Mouse (Mus musculus): ENCODE measurements around the gene Cntn6.

DNA sequence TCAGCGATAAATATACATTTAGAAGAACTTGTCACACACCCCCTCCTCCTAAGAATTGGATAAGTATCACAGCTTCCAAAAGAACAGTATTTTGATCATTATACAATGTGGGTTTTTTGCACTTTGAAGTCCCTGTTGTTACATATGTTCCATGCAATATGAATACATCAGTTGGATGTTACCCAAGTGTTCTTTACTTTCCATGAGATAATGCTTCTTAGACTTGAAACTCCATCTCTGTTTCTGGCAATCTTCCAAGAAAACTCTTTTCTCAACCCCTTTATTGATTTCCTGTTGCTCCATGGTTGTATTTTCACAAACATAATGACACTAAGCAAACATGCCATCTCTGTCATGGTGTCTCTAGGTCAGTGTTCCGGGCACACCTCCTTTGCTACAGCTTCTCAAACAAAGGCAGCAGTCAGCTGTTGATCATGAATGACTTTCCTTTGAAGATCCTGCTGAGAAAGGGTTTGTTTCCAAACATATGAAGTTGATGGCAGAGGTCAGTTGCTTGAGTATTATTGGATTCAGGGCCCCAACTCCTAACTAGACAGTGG is 108.3 kb downstream of the Cntn6 start:
- TF ChIP-seq POLR2A (IDR thresholded peaks at IDR 0.05; ENCODE audit: control insufficient read depth, extremely low read depth, insufficient read depth, low read length, poor library complexity) (no peak), CTCF (IDR thresholded peaks at IDR 0.05; ENCODE audit: borderline replicate concordance, control insufficient read depth, extremely low read depth, insufficient read depth, low read length, poor library complexity) (no peak)
